Mouse (Mus musculus): ENCODE results near the gene Olfr361. TPM values are rescaled to one million over a fixed set of nuclear protein-coding genes. Genes with fewer than 3 reads are reported as not detected.
"Not testable (repeated sequence)": the region's sequence is repeated elsewhere in the genome, so short reads cannot be mapped to it uniquely, and the experiment has no call there.

The Olfr361 gene
- not detected in 2 replicates for polyA plus RNA-seq (2015; fragmentation: Nextera tagmentation; extraction: Ambion mirVana)

DNA sequence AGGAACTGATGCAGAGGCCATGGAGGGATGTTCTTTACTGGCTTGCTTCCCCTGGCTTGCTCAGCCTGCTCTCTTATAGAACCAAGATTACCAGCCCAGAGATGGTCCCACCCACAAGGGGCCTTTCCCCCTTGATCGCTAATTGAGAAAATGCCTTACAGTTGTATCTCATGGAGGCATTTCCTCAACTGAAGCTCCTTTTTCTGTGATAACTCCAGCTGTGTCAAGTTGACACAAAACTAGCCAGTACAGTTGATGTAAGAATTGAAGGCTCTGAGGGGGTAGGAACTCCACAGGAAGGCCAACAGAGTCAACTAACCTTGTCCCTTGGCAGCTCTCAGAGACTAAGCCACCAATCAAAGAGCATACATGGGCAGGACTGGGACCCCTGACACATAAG, at the start of gene Olfr361:
TSS of gene Olfr361 (minus strand) at position 101 of the 400 bp plus-strand sequence.
- DNase-seq (ENCODE audit: low spot score): not testable (repeated sequence)

DNA sequence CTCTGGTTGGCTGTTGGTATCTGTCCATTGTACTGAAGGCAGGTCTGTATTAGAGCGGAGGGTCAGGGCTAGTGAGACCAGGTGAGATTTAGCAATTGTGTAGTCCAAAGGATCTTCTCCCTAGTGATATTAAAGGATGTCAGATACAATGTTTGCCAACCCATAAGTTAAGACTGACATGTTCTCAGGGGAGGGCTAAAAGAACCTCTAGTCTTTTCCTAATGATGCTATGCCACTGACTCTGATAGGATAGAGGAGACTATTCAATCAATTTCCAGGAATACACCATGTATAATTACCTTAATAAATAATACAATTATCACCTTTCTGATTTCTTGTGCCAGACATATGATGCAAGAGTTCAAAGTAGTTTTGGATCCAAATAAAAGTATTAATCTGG, 28.7 kb upstream of the Olfr361 start, which contains the start of gene Olfr362:
TSS of gene Olfr362 (minus strand) at position 101 of the 400 bp plus-strand sequence.
- no peak for DNase-seq (ENCODE audit: low spot score)

- no peak for DNase-seq (ENCODE audit: low spot score)
Measured at GRCm38 (mm10) chr2:37065446-37065845, 23.6 kb downstream of the Olfr361 start, which contains the start of gene Olfr360. Gene Olfr360, plus strand, starts transcription at chr2:37065746.

Other genes starting within 250 kb of the Olfr361 start
- not detected in 2 replicates for gene Olfr350, start 243.0 kb downstream of the Olfr361 start, polyA plus RNA-seq (2015; fragmentation: Nextera tagmentation; extraction: Ambion mirVana)
- not detected in 2 replicates for gene Olfr351, start 226.6 kb downstream of the Olfr361 start, polyA plus RNA-seq (2015; fragmentation: Nextera tagmentation; extraction: Ambion mirVana)
- gene Olfr352, start 220.8 kb downstream of the Olfr361 start, polyA plus RNA-seq (2015; fragmentation: Nextera tagmentation; extraction: Ambion mirVana): not detected in 2 replicates
- gene Olfr353, start 196.4 kb downstream of the Olfr361 start, polyA plus RNA-seq (2015; fragmentation: Nextera tagmentation; extraction: Ambion mirVana): not detected in 2 replicates
- gene Olfr354, start 183.6 kb downstream of the Olfr361 start, polyA plus RNA-seq (2015; fragmentation: Nextera tagmentation; extraction: Ambion mirVana): not detected in 2 replicates
- gene Olfr355, start 160.4 kb downstream of the Olfr361 start, polyA plus RNA-seq (2015; fragmentation: Nextera tagmentation; extraction: Ambion mirVana): not detected in 2 replicates
- gene Olfr356, start 152.2 kb downstream of the Olfr361 start, polyA plus RNA-seq (2015; fragmentation: Nextera tagmentation; extraction: Ambion mirVana): not detected in 2 replicates
- not detected in 2 replicates for gene Olfr357, start 95.5 kb downstream of the Olfr361 start, polyA plus RNA-seq (2015; fragmentation: Nextera tagmentation; extraction: Ambion mirVana)
- gene Olfr358, start 80.0 kb downstream of the Olfr361 start, polyA plus RNA-seq (2015; fragmentation: Nextera tagmentation; extraction: Ambion mirVana): not detected in 2 replicates
- gene Olfr360, start 23.5 kb downstream of the Olfr361 start, polyA plus RNA-seq (2015; fragmentation: Nextera tagmentation; extraction: Ambion mirVana): not detected in 2 replicates
- not detected in 2 replicates for gene Olfr362, start 28.6 kb upstream of the Olfr361 start, polyA plus RNA-seq (2015; fragmentation: Nextera tagmentation; extraction: Ambion mirVana)
- gene Olfr364-ps1, start 50.0 kb upstream of the Olfr361 start, polyA plus RNA-seq (2015; fragmentation: Nextera tagmentation; extraction: Ambion mirVana): not detected in 2 replicates
- gene Olfr365, start 98.9 kb upstream of the Olfr361 start, polyA plus RNA-seq (2015; fragmentation: Nextera tagmentation; extraction: Ambion mirVana): not detected in 2 replicates
- not detected in 2 replicates for gene Olfr366, start 122.3 kb upstream of the Olfr361 start, polyA plus RNA-seq (2015; fragmentation: Nextera tagmentation; extraction: Ambion mirVana)
- not detected in 2 replicates for gene Olfr368, start 237.2 kb upstream of the Olfr361 start, polyA plus RNA-seq (2015; fragmentation: Nextera tagmentation; extraction: Ambion mirVana)